Mouse (Mus musculus): Measurements from ENCODE around the gene Eef1akmt2.

Eef1akmt2 gene

DNA sequence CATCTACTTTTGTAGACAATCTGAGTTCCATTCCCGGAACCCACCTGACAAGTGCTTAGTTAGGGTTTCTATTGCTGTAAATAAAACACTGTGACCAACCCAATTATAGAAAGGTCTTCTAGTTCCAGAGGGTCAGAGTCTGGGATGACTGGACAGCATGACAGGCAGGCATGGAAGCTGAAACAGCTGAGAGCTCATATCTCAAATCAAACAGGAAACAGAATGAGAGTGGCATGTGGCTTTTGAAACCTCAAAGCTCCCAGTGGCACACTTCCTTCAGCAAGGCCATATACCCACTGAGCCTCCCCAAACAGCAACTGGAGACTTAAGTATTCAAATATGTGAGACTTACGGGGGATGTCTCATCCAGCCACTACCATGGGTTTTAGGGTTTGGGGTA, 20.6 kb upstream of the Eef1akmt2 start:
- no peak for DNase-seq (ENCODE audit: low read depth, low spot score)

DNA sequence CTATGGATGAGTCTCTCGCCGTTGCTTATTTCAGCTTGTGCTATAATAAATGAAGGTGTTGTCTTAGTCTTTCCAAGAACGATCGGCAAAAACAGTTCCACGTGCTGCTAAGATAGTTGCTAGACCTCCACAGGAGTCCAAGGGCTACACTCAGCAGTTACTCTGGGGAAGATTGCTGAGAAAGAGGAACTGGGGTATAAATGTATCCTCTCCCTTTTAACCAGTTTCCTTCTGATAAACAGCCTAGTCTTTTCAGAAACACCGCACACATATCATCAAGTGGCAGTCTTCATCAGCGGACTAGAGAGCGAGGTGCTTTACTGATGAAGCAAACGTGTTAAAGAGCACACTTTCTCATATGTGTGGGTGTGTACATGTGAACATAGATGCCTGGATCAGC, 13.8 kb upstream of the Eef1akmt2 start:
- DNase-seq (ENCODE audit: low read depth, low spot score): no peak

DNA sequence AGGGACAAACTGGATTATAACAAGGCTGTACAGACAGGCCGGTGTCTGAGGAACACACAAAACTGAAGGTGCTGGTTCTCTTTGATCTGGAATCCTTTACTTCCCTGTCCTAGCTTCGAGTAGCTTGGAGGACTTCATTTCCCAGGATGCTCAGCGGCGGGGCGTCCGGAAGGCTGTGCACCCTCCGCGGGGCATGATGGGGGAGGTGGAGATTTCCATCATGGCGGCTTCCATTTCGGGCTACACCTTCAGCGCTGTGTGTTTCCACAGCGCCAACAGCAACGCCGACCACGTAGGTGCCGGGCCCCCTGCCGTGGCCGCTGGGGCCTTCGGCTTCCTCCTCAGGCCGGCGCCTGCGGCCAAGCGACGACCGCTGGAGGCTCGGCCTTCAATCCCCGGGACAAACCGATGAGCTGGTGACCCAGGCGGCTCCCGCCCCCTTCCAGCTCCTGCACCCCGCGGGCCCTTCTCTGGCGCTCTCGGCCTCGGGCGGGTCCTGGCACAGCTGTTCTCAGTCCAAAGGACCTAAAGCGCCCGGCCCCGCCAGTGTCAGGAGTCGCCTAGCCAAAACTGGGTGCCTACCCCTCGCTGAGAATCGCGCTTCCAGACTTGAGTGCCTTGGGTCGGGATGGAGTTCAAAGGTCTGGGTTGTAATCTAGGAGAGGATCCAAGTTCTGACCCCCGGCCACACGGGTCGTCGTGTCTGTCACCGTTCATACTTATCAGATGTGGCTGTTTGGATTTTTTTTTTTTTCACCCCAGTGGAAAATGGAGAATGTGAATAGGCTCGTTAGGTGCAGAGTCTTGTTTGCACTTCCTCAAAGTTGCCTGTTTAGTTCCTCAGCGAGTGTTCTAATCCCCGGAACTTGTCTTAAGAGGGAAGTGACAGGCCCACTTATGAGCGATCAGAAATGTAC, 6.8 kb upstream of the Eef1akmt2 start, which contains the start of gene Abraxas2:
Abraxas2 (plus strand) TSS at position 184 of the 917 bp plus-strand sequence.
- DNase-seq (ENCODE audit: low read depth, low spot score): peak; percentile 90

DNA sequence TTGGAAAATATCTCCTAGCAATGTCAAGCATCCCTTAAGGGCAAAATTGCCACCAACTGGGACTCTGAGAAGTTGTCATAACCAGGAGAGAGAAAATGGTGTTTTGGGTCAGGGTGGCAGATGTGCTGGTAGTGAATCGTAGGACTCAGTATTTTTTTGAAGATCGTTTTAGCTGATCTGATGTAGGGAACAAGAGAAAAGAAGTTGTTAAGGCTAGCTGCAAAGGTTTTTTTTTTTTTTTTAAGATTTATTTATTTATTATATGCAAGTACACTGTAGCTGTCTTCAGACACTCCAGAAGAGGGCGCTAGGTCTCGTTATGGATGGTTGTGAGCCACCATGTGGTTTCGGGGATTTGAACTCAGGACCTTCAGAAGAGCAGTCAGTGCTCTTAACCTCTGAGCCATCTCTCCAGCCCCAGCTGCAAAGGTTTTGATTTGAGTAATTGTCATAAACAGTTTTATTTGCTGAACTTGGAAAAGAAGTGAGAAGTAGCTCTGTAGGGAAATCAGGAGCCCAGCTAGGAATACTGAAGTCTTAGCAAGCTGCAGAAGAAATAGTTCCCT, 5.7 kb upstream of the Eef1akmt2 start:
- peak; percentile 27 for DNase-seq (ENCODE audit: low read depth, low spot score)

DNA sequence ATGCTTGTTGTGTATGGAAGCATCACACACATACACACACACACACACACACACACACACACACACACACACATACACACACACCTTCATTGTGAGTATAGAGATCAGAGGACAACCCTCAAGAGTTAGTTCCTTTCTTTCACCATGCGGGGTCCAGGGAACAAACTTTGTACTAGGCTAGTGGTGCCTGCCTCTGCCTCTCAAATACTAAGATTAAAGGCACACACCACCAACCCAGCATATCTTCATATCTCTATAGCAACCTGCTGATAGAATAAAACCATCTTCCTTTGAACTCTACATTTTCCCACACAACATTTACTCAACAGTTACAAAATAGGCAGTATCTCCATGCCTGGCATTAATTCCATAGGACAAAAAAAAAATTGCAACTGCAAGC, 3.6 kb upstream of the Eef1akmt2 start:
- DNase-seq (ENCODE audit: low read depth, low spot score): no peak

DNA sequence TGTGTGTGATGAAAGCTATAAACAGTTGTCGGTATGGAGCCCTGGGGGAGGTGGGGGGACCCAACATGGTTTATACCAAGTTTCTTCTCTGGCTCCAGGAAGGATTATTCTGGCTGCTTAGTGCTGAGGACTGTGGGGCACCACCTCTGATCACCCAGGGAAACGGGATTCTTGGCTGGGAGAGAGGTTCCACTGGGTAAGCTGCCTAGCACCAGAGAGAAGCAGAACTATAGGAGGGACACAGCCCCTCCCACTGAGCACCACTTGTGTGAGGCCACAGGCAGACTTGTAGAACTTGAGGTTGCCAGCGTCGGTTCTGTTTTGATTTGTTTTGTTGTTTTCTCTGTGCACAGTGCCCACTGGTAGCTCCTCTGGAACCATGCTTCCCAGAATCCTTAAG, 1.5 kb upstream of the Eef1akmt2 start:
- DNase-seq (ENCODE audit: low read depth, low spot score): no peak

DNA sequence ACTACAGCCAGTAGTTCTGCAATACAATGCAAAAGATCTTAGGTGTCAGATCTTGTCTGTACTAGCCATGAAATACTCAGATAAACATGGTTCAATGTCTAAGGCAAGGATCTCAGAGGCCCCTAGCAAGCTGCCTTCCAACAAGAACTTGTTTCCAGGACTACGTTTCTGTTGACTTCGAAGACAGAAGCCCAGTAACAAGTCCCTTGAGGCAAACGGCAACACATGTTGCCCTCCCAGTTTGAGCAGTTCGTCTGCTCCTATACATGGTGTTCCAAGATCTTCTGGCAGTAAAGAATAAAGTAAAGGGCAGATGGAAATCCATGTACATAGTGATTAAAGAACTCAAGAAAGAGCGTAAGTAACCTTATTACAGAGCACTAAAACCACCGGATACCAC, 888 bp upstream of the Eef1akmt2 start:
- no peak for DNase-seq (ENCODE audit: low read depth, low spot score)

DNA sequence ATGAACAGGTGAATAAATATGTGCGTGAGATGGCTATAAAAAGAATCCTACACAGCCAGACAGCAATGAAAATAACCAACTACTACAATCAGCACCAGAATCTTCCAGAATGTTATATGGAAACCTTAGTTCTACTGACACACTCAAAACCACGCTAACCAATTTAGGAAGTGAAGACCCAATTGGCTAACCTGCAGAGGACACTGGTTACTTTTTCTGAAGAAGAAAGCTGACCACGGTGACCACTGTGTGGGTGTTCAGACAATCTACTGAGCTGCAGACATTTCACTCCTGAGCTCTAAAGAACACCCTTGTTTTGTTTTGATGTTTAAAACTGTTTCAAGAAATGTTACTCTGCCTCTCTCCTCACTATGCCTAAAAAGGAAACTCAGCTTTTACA, 9.3 kb downstream of the Eef1akmt2 start:
- no peak for DNase-seq (ENCODE audit: low read depth, low spot score)

DNA sequence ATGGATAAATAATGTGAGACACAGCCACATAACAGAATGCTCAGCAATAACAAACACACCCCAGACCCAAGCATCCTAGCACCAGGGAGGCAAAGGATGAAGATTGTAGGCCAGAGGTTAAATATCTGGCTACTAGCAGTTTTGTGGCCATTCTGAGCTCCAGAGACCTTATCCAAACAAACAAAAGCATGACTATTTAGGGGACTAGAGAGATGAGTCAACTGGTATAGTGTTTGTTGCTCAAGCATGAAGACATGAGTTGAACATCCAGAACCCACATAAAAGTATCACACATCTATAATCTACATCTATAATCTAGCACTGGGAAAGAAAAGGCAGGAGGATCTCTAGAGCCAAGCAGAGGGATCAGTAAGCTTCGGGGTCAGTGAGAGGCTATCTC, 10.0 kb downstream of the Eef1akmt2 start:
- DNase-seq (ENCODE audit: low read depth, low spot score): no peak

DNA sequence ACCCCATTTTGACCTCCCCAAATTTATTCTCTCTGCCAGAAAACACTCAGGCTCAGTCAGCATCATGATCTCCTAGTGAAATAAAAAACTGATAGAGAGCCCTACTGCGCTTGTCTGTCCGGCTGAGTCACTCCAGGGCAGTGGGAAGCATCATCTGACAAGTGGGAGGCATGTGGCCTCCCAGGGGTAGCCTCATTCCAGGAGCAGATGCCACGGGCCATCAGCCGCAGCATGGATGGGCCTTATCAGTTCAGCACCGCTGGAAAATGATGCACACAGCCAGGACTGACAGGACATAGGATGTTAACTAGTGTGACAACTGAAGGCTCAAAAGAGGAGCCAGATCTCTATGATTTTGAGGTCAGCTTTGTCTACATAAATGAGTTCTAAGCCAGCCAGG, 11.2 kb downstream of the Eef1akmt2 start:
- no peak for DNase-seq (ENCODE audit: low read depth, low spot score)

DNA sequence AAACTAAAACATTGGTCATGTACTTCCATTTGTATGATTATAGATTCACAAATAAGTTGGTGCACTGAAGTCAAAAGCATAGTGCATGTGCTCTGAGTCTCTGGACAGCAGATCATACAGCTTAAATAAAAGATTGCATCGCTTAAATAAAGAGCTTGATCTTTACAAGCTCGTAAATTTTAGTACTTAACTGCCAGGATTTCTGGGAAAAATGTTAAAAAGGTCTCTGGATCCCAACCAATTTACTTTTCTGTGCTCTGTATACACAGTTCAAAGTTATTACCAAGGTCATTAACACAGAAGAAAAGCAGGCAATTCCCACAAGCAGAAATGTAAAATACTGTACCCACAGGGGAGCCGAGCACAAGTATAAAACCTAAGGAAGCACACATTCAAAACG, 21.5 kb downstream of the Eef1akmt2 start:
- DNase-seq (ENCODE audit: low read depth, low spot score): no peak

DNA sequence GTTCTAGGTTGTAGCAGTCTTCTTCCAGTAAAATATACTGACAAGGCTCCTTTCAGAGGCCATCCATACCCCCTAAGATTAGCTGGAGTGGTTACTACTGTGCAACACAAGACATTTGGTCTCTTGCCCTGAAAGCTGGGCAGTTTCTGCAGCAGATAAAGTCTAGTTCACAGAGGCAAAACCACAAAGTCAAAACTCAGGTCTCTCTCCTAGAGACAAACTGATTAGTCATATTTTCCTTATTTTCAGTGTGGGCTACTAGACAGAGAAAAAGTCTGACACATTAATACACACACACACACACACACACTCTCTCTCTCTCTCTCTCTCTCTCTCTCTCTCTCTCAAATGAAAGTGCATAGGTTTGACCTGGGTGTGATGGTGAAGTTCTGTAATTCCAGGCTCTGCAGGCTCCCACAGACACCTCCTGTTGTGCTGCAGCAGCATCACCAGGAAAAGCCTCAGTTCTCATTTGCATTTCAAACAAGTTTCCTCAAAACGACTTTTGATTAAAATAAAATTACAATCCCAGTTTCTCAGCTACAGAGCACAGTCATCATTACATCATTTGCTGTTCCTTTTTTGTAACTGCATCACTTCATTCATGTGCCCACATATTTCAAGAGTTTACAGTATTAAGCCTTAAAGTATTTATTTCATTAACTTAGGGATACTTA, 28.0 kb downstream of the Eef1akmt2 start:
- DNase-seq (ENCODE audit: low read depth, low spot score): no peak

DNA sequence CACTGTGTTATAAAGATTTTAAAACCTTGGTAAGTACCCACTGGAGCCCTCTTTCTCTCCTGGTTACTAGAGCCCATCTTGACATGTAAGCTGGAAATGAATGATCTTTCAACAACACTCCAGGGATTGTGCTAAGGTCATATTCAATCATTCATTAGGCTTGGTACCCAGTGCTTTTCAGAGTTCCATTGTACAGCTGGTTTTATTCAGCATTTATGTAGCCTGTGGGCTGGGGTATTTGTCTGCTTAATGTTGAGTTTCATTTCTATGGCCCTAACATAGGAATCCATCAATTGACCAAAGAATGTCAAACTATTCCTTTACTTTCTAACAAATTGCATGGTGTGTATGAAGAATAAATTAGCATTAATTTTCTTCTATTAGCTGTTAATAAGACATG, 28.6 kb downstream of the Eef1akmt2 start:
- DNase-seq (ENCODE audit: low read depth, low spot score): no peak

DNA sequence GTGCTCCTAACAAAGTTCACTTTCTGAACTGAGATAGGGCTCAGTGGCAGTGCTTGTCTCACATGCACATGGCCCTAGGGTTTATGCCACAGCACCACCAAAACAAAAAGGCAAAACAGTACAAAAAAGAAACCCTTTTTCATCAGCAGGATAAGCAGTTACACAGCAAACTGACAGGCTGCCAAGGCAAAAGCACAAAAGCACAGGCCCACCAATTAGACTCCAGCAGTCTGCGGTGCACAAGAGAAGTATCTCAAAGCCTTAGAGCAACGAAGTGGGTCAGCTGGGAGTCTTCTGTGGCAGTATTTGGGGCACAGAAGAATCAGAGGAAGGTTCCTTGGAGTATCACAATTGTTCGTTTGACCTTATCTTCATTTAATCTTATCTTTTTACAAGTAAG, 31.8 kb downstream of the Eef1akmt2 start:
- no peak for DNase-seq (ENCODE audit: low read depth, low spot score)

DNA sequence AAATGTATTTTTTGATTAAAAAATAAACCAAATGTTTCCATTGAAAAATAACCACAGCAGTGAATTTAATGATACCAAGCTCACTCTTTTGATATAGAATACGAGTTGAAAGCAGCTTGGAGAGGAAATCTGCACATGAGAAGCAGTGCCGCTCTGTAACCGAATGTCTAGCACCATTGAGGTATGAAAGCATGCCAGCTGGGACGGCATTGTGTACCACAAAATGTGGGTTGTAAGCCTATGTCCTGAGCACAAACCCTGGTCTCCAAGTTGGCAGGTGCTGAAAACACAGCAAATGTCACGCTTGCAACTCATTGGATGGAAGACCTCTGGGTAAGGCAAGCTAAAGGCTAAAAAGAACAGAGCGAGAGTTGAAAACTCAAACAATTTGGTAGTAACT, 35.4 kb downstream of the Eef1akmt2 start:
- DNase-seq (ENCODE audit: low read depth, low spot score): no peak

DNA sequence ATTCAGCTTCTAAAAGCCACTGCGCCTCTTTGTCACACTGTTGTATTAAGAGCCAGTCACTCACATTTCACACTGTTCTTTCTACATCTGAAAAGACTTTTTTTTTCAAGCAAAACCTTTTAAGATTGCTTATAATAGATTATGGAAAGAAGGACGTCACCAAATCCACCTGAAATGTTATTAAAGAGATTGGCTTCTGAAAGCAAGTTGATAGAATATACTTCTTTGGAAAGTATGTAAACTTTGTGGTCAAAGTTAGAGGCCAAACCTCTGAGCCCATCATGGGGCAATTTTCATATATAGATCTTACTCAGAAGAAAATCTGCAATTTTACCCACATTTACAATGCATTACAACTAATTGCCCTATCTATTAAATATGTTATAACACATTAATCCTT, 35.9 kb downstream of the Eef1akmt2 start:
- DNase-seq (ENCODE audit: low read depth, low spot score): no peak

DNA sequence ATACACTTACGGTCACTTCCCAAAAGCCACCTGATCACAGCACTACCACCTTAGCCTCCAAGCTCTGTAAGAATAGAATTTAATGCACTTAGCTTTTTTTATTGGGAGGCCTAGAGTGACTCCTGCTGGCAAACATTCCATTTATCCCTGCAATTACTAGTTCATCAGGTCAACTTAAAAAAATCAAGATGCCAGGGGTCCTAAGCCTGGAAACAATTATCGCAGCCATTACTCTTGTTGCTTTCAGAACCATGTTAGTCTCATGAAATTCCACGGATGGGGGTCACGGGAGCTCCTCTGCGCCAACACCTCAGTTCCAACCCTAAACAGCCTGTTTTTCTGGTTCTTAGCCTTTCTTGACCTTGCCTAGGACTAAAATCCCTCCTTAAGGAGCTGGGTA, 37.4 kb downstream of the Eef1akmt2 start:
- DNase-seq (ENCODE audit: low read depth, low spot score): no peak

DNA sequence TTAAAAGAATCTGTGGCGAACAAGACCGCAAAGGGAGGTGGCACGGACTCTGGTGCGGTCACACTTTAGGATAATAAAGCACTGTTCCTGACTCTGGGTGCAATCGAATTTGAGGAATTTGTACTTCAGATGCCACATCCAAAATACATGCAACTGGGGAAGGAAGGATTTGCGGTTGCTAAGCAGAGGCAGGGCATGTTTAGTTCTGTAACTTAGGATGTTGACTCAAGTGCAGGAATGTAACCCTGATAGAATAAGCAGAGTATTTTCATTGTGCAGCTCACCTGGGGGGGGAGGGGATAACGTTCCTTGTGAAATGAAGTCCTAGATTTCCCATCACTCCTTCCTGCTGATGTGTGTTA, 38.4 kb downstream of the Eef1akmt2 start:
- no peak for DNase-seq (ENCODE audit: low read depth, low spot score)

DNA sequence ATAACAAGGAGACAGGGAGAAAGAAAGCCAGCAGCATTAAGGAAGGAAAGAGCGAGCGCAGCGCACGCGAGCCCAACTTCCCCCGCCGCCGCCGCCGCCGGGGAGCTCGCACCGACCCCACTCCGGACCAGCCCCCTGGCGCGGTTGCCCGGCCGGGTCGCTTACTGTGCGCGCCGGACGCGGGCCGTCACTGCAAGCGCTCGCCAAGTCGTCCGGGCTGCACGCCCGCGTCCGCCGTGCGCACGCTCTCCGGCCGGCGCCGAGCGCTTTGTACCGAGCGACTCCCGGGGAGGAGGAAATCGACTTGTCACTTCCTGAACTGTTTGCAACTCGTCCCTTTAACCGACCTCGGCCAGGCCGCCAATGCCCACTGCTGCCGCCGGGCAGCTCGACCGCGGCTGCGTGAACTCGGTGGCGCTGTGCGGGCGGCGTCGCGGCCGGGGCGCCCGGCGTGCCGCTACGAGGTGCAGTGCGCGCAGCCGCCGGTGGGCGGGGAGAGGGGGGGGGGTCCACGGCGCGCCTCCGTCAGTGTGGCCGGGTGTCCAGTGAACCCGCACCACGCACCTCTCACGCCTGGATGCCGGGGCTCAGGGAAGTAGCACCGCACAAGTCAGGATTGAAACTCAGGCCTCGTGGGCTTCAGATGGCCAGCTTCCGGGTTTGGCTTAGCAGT, 38.9 kb downstream of the Eef1akmt2 start, which contains the start of gene Fam53b:
Fam53b (minus strand) TSS at position 471 of the 673 bp plus-strand sequence.
- DNase-seq (ENCODE audit: low read depth, low spot score): peak; percentile 36

DNA sequence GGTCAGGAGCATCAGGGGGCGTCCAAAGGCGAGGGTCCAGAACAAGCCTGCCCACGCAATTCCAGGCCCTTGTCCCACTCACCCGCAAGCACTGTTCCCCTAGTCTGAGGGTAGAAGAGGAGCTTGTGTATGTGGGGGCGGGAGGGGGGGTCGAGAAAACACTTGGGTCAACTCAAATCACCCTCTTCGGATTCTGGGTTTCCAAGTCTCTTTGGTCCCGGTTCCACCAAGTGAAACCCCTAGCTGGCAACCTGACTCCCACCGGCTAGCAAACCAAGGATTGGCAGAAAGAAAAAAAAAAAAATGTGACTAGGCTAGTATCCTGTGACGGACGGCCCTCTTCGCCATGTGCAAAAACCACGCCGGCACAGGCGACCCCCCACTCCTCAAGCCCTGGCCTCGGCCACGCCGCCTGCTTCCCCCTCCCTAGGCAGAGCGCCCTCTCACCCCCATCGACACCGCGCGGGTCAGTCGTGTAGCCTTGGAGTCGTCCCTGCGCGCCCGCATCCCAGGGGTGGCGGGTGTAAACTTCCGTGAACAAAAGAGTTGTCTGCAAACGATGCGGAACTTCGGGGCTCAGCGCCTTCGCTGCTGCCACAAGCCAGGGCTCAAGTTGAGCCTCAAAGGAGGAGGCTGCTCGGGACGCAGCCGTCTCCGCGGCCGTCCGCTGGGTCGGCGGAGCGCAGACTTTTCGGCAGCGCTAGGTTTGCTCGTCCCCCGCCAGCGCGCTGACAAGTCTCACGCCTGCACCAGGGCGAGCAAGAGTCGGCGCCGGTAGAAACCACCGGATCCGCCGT, 39.7 kb downstream of the Eef1akmt2 start:
- DNase-seq (ENCODE audit: low read depth, low spot score): peak; percentile 29

All from ES-CJ7 (cell line).